Mouse (Mus musculus): ENCODE results near the gene Palmd. TPM values are rescaled to one million over a fixed set of nuclear protein-coding genes. Genes with fewer than 3 reads are reported as not detected.

Gene Palmd
- polyA plus RNA-seq, 1 experiment from 2014 or later: 4.6 TPM

- 56% methylated on average over 2 of the region's 2 CpGs for WGBS
- H3K27me3 ChIP-seq (replicated peaks; ENCODE audit: control insufficient read depth, insufficient read depth, low read length): no peaks in the 10 kb centered on the region
- no peak overlapping the region for H3K9ac ChIP-seq (ENCODE audit: low read depth, low read length)
Observed at GRCm38 (mm10) chr3:116986451-116986850, 17.7 kb upstream of the Palmd start.

GRCm38 (mm10) chr3:116985741-116986140, 17.0 kb upstream of the Palmd start:
- DNase-seq (ENCODE audit: low spot score) (no peak), ATAC-seq (replicated peaks; ENCODE audit: low FRiP score) (no peak)
- no peaks in the 10 kb centered on the region for H3K4me1 ChIP-seq (replicated peaks; ENCODE audit: control insufficient read depth, insufficient read depth, low read length)
- H3K27me3 ChIP-seq (replicated peaks; ENCODE audit: control insufficient read depth, insufficient read depth, low read length): no peaks in the 10 kb centered on the region
- H3K9ac ChIP-seq (ENCODE audit: low read depth, low read length): no peak overlapping the region
- WGBS: 78% methylated on average over 1 of the region's 1 CpGs
- no peak overlapping the region for H3K4me2 ChIP-seq
- H3K36me3 ChIP-seq (ENCODE audit: control insufficient read depth, insufficient read depth, low read length): no peaks in the 10 kb centered on the region
- H3K4me3 ChIP-seq (ENCODE audit: low read depth, low read length): no peak overlapping the region
- H3K27ac ChIP-seq (ENCODE audit: low read depth, low read length): no peak overlapping the region
- H3K9me3 ChIP-seq (ENCODE audit: control insufficient read depth, low read length): no peaks in the 10 kb centered on the region

More at GRCm38 (mm10) chr3:116986451-116986850, 17.7 kb upstream of the Palmd start:
- Histone ChIP-seq H3K4me3 (ENCODE audit: low read depth, low read length) (no peak overlapping the region), H3K4me2 (no peak overlapping the region), H3K27ac (ENCODE audit: low read depth, low read length) (no peak overlapping the region), H3K4me1 (replicated peaks; ENCODE audit: control insufficient read depth, insufficient read depth, low read length) (no peaks in the 10 kb centered on the region), H3K36me3 (ENCODE audit: control insufficient read depth, insufficient read depth, low read length) (no peaks in the 10 kb centered on the region), H3K9me3 (ENCODE audit: control insufficient read depth, low read length) (no peaks in the 10 kb centered on the region)
- ATAC-seq (replicated peaks; ENCODE audit: low FRiP score) (no peak), DNase-seq (ENCODE audit: low spot score) (no peak)

DNA sequence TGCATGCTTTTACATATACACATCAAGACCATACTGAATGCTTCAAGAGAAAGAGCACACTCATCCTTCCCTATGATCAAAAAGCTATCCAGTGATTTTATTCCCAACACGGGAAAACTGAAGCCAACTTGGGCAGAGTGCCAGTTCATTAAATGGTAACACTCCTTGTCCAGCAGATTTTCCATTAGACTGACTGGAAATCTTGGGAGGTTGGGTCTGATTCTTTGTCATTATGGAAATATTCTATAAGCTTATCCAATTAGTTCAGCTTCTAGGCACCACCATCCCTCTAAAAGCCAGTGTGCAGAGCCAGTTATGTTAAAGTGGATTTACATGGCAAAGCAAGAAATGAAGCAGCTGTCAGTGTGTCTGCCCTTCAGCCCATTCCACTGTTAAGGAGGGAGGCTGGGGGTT, 16.3 kb upstream of the Palmd start:
- H3K27me3 ChIP-seq (replicated peaks; ENCODE audit: control insufficient read depth, insufficient read depth, low read length): no peaks in the 10 kb centered on the region
- DNase-seq (ENCODE audit: low spot score): no peak
- no peaks in the 10 kb centered on the region for H3K36me3 ChIP-seq (ENCODE audit: control insufficient read depth, insufficient read depth, low read length)
- no peaks in the 10 kb centered on the region for H3K9me3 ChIP-seq (ENCODE audit: control insufficient read depth, low read length)
- no peak overlapping the region for H3K9ac ChIP-seq (ENCODE audit: low read depth, low read length)
- H3K4me3 ChIP-seq (ENCODE audit: low read depth, low read length): no peak overlapping the region
- no peaks in the 10 kb centered on the region for H3K4me1 ChIP-seq (replicated peaks; ENCODE audit: control insufficient read depth, insufficient read depth, low read length)
- WGBS: 53% methylated on average over 1 of the region's 1 CpGs
- no peak overlapping the region for H3K4me2 ChIP-seq
- ATAC-seq (replicated peaks; ENCODE audit: low FRiP score): no peak
- H3K27ac ChIP-seq (ENCODE audit: low read depth, low read length): no peak overlapping the region

DNA sequence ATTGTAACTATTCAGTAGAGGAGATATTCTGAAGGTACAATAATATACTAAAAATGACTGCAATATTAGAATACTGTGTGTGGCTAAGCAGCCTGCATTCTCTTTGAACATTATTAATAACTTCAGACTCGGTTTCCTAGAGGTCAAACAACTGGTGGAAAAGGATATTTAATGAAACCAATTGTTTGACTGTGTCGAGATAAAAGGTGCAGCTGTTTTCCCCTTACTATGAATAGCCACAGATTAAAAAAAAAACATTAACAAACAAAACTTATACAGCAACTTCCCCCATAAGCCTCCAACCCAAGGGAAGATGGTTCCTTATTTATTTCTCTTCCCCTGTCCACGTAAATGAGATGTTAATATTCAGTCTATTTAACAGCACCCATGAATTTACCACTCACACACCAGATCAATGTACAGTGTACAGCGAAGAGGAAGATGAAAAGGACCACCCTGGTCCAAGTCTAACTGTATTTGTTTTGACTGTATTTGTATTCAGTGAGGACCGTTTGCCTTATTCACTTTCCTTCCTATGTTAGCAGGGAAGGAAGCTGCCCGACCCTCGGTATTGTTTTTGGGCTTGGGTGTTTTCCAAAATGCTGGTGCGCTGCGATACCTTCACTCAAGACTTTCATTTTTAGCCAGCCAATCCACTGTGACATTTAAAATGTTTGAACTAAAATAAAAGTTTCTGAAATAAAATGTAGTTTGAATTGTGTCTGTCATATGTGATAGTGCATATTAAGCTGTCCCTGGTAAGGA, 13.2 kb upstream of the Palmd start:
- no peak overlapping the region for H3K4me2 ChIP-seq
- H3K4me1 ChIP-seq (replicated peaks; ENCODE audit: control insufficient read depth, insufficient read depth, low read length): no peaks in the 10 kb centered on the region
- no peaks in the 10 kb centered on the region for H3K9me3 ChIP-seq (ENCODE audit: control insufficient read depth, low read length)
- H3K27ac ChIP-seq (ENCODE audit: low read depth, low read length): no peak overlapping the region
- no peak for ATAC-seq (replicated peaks; ENCODE audit: low FRiP score)
- 64% methylated on average over 9 of the region's 9 CpGs for WGBS
- no peak overlapping the region for H3K4me3 ChIP-seq (ENCODE audit: low read depth, low read length)
- no peaks in the 10 kb centered on the region for H3K36me3 ChIP-seq (ENCODE audit: control insufficient read depth, insufficient read depth, low read length)
- no peak for DNase-seq (ENCODE audit: low spot score)
- no peak overlapping the region for H3K9ac ChIP-seq (ENCODE audit: low read depth, low read length)
- H3K27me3 ChIP-seq (replicated peaks; ENCODE audit: control insufficient read depth, insufficient read depth, low read length): no peaks in the 10 kb centered on the region

GRCm38 (mm10) chr3:116969786-116970185, 999 bp upstream of the Palmd start:
- ATAC-seq (replicated peaks; ENCODE audit: low FRiP score): no peak
- Histone ChIP-seq H3K4me3 (ENCODE audit: low read depth, low read length) (no peak overlapping the region), H3K27ac (ENCODE audit: low read depth, low read length) (no peak overlapping the region), H3K4me1 (replicated peaks; ENCODE audit: control insufficient read depth, insufficient read depth, low read length) (no peaks in the 10 kb centered on the region), H3K27me3 (replicated peaks; ENCODE audit: control insufficient read depth, insufficient read depth, low read length) (no peaks in the 10 kb centered on the region), H3K9me3 (ENCODE audit: control insufficient read depth, low read length) (no peaks in the 10 kb centered on the region), H3K9ac (ENCODE audit: low read depth, low read length) (no peak overlapping the region), H3K4me2 (no peak overlapping the region), H3K36me3 (ENCODE audit: control insufficient read depth, insufficient read depth, low read length) (no peaks in the 10 kb centered on the region)
- no peak for DNase-seq (ENCODE audit: low spot score)
- WGBS: 72% methylated on average over 5 of the region's 5 CpGs

DNA sequence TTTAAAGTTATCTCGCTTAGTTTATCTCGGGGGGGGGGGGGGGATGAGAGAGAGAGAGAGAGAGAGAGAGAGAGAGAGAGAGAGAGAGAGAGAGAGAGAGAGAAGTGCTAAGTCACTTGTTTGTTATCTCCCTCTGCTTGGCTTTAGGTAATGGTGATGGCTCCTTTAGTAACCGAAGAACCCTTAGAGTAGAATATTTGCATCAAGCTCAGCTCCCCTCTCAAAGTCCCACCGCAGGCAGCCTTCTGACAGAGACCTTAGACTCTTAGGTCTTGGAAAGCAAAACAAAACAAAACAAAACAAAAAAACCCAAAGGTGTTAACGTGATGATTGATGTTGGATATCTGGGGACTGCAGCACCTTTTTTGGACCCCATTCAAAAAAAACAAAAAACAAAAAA, 216 bp upstream of the Palmd start:
- ATAC-seq (replicated peaks; ENCODE audit: low FRiP score) (no peak), DNase-seq (ENCODE audit: low spot score) (no peak)
- Histone ChIP-seq H3K4me2 (peak overlapping the region; percentile 57), H3K4me1 (replicated peaks; ENCODE audit: control insufficient read depth, insufficient read depth, low read length) (no peaks in the 10 kb centered on the region), H3K36me3 (ENCODE audit: control insufficient read depth, insufficient read depth, low read length) (no peaks in the 10 kb centered on the region), H3K9me3 (ENCODE audit: control insufficient read depth, low read length) (no peaks in the 10 kb centered on the region), H3K27me3 (replicated peaks; ENCODE audit: control insufficient read depth, insufficient read depth, low read length) (no peaks in the 10 kb centered on the region), H3K4me3 (ENCODE audit: low read depth, low read length) (peak overlapping the region; percentile 29; the same call in 1 of the 2 replicates), H3K27ac (ENCODE audit: low read depth, low read length) (no peak overlapping the region), H3K9ac (ENCODE audit: low read depth, low read length) (no peak overlapping the region)
- 29% methylated on average over 5 of the region's 5 CpGs for WGBS

DNA sequence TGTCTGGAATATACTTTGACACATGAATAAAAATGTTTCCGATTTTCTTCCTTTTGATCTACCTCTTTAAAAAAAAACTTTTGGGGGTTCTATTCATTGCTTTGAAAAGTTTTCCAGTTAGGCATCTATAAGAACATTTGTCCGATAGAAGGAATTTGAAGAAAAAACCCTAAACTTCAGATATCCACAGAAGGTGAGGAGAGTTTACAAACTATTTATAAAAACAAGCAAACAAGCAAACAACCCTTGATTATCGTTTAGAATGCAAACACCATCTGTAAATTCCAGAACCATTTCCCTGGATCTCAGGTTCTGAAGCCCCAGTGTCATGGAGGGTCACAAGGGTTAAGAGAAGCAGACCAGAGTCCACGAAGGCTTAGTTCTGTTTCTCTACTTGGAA, 820 bp downstream of the Palmd start, which contains the start of gene 4930455H04Rik:
Gene 4930455H04Rik, plus strand, starts transcription at position 301 of the 400 bp plus-strand sequence.
- ATAC-seq (replicated peaks; ENCODE audit: low FRiP score) (no peak), DNase-seq (ENCODE audit: low spot score) (no peak)
- peak within 1 kb of the TSS; percentile 57 for H3K4me2 ChIP-seq
- no peak within 1 kb of the TSS for H3K9ac ChIP-seq (ENCODE audit: low read depth, low read length)
- H3K36me3 ChIP-seq (ENCODE audit: control insufficient read depth, insufficient read depth, low read length): no peaks in the 10 kb centered on the region
- H3K9me3 ChIP-seq (ENCODE audit: control insufficient read depth, low read length): no peaks in the 10 kb centered on the region
- WGBS: 57% methylated on average over 4 of the region's 4 CpGs
- peak within 1 kb of the TSS; percentile 29 for H3K4me3 ChIP-seq (ENCODE audit: low read depth, low read length)
- H3K27me3 ChIP-seq (replicated peaks; ENCODE audit: control insufficient read depth, insufficient read depth, low read length): no peaks in the 10 kb centered on the region
- no peak within 1 kb of the TSS for H3K27ac ChIP-seq (ENCODE audit: low read depth, low read length)
- H3K4me1 ChIP-seq (replicated peaks; ENCODE audit: control insufficient read depth, insufficient read depth, low read length): no peaks in the 10 kb centered on the region

- DNase-seq (ENCODE audit: low spot score) (no peak), ATAC-seq (replicated peaks; ENCODE audit: low FRiP score) (no peak)
- Histone ChIP-seq H3K27me3 (replicated peaks; ENCODE audit: control insufficient read depth, insufficient read depth, low read length) (no peaks in the 10 kb centered on the region), H3K4me3 (ENCODE audit: low read depth, low read length) (no peak overlapping the region), H3K9me3 (ENCODE audit: control insufficient read depth, low read length) (no peaks in the 10 kb centered on the region), H3K27ac (ENCODE audit: low read depth, low read length) (no peak overlapping the region), H3K4me1 (replicated peaks; ENCODE audit: control insufficient read depth, insufficient read depth, low read length) (no peaks in the 10 kb centered on the region), H3K36me3 (ENCODE audit: control insufficient read depth, insufficient read depth, low read length) (no peaks in the 10 kb centered on the region), H3K9ac (ENCODE audit: low read depth, low read length) (no peak overlapping the region), H3K4me2 (no peak overlapping the region)
- 82% methylated on average over 6 of the region's 6 CpGs for WGBS
Observed at GRCm38 (mm10) chr3:116967436-116967835, 1.4 kb downstream of the Palmd start.

- no peak overlapping the region for H3K9ac ChIP-seq (ENCODE audit: low read depth, low read length)
- DNase-seq (ENCODE audit: low spot score): no peak
- no peak for ATAC-seq (replicated peaks; ENCODE audit: low FRiP score)
- H3K4me2 ChIP-seq: no peak overlapping the region
- no peaks in the 10 kb centered on the region for H3K27me3 ChIP-seq (replicated peaks; ENCODE audit: control insufficient read depth, insufficient read depth, low read length)
- H3K27ac ChIP-seq (ENCODE audit: low read depth, low read length): no peak overlapping the region
- no peaks in the 10 kb centered on the region for H3K4me1 ChIP-seq (replicated peaks; ENCODE audit: control insufficient read depth, insufficient read depth, low read length)
- 76% methylated on average over 6 of the region's 6 CpGs for WGBS
- H3K4me3 ChIP-seq (ENCODE audit: low read depth, low read length): no peak overlapping the region
- no peaks in the 10 kb centered on the region for H3K9me3 ChIP-seq (ENCODE audit: control insufficient read depth, low read length)
- no peaks in the 10 kb centered on the region for H3K36me3 ChIP-seq (ENCODE audit: control insufficient read depth, insufficient read depth, low read length)
Observed at GRCm38 (mm10) chr3:116966800-116967199, 2.0 kb downstream of the Palmd start.
